Comparison of ENCODE assay signal across 12 mouse cellular contexts in the genomic region with DNA sequence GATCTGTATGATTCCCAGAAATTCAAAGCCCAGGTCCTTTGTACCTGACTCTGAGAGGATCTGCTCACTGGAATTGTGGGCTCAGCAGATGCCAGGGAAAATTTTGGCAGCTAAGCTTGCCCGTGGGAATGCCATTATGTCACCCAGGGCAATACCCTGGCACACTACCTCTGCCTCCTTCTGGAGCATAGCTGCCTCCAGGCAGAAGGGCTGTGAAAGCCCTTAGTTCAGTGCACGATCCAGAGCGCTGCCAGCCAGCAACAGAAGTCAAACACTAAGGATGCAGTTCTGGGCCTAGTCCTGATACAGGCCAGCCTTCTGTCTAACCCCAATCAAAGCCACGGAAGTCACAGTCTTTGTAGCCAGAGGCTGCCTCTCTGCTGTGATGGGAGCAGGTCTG. TPM values are rescaled to one million over a fixed set of nuclear protein-coding genes. Genes with fewer than 3 reads are reported as not detected.
A peak's percentile ranks its signal among the peaks of the same experiment; 100 is the strongest.
DNase-seq lines count a peak whose midpoint lies in the region; ATAC-seq and TF ChIP-seq lines count a peak whose summit lies in the region.
"Had no signal": no experiment of that assay in that cellular context is flagged by ENCODE, and none has a peak within 500 bp of the region (broad histone marks: within the 10 kb centered on the region; RNA-seq: fewer than 3 reads in every experiment).

No protein-coding gene starts in this region.

- H3K27me3 ChIP-seq in forebrain, postnatal 0 days (ENCODE audit: insufficient read depth, low read length) = no peaks in the 10 kb centered on the region
- no peaks in the 10 kb centered on the region for H3K27me3 ChIP-seq in heart, embryonic 11.5 days (ENCODE audit: control insufficient read depth, insufficient read depth, low read length)

- peak; percentile 9 to 39 for DNase-seq in layer of hippocampus, adult 18-20 months (ENCODE audit: low spot score in 2 of 2)
- DNase-seq in layer of hippocampus, adult 9-10 months (ENCODE audit: low spot score) = no peak
- DNase-seq in brain, adult 2 months (ENCODE audit: low read depth, low spot score) = peak; percentile 93
- peak; percentile 87 for DNase-seq in cerebellum, adult 11-12 months
- peak; percentile 43 for DNase-seq in forebrain, postnatal 0 days
- DNase-seq in left cerebral cortex, postnatal 36 days (ENCODE audit: low spot score in 2 of 2) = no peak
- no peak for DNase-seq in kidney, postnatal 10 days

- intact Hi-C loops in left cerebral cortex, postnatal 36 days (cut with DNase I) = no loop called here

- H3K4me1 ChIP-seq in forebrain, postnatal 0 days (ENCODE audit: insufficient read depth) = 0 out of 2 replicates have a peak, but pooled peaks cover 8% of the 10 kb centered on the region
- H3K4me1 ChIP-seq in heart, embryonic 11.5 days (ENCODE audit: control insufficient read depth, insufficient read depth, low read length) = no peaks in the 10 kb centered on the region

- H3K9ac ChIP-seq in forebrain, postnatal 0 days = no peak overlapping the region
- H3K9ac ChIP-seq in heart, embryonic 11.5 days (ENCODE audit: low read depth, low read length) = no peak overlapping the region

- peak; percentile 92 for ATAC-seq in forebrain, postnatal 0 days
- ATAC-seq in heart, embryonic 11.5 days (replicated peaks; ENCODE audit: insufficient number of reproducible peaks, low FRiP score, low TSS enrichment) = no peak

- TF ChIP-seq CTCF in forebrain, postnatal 0 days (IDR thresholded peaks at IDR 0.05; ENCODE audit: low read depth) = no peak

- no peaks in the 10 kb centered on the region for H3K36me3 ChIP-seq in forebrain, postnatal 0 days (ENCODE audit: insufficient read depth)
- no peaks in the 10 kb centered on the region for H3K36me3 ChIP-seq in heart, embryonic 11.5 days (ENCODE audit: control insufficient read depth, insufficient read depth, low read length)

- H3K4me2 ChIP-seq in forebrain, postnatal 0 days (ENCODE audit: low read depth) = no peak overlapping the region
- H3K4me2 ChIP-seq in heart, embryonic 11.5 days = no peak overlapping the region

- H3K4me3 ChIP-seq in forebrain, postnatal 0 days (ENCODE audit: low read depth, low read length) = no peak overlapping the region
- no peak overlapping the region for H3K4me3 ChIP-seq in heart, embryonic 11.5 days (ENCODE audit: low read depth, low read length)

- H3K9me3 ChIP-seq in forebrain, postnatal 0 days (ENCODE audit: low read length) = no peaks in the 10 kb centered on the region
- no peaks in the 10 kb centered on the region for H3K9me3 ChIP-seq in heart, embryonic 11.5 days (replicated peaks; ENCODE audit: control insufficient read depth, low read length)

- H3K27ac ChIP-seq in forebrain, postnatal 0 days (ENCODE audit: low read depth, low read length) = no peak overlapping the region
- no peak overlapping the region for H3K27ac ChIP-seq in heart, embryonic 11.5 days (ENCODE audit: low read depth, low read length)

- WGBS in forebrain, postnatal 0 days = 33% methylated on average over 4 of the region's 4 CpGs
- 72% methylated on average over 4 of the region's 4 CpGs for WGBS in heart, embryonic 11.5 days (ENCODE audit: insufficient replicate concordance)

RNA-seq across cellular contexts. Expression of gene Gucy2d, which starts 36.2 kb away (rescaled TPM):
- total RNA-seq in layer of hippocampus, adult 18-20 months (2021) = not detected
- total RNA-seq in forebrain, postnatal 0 days (2014; rRNA removed) = not detected in 2 replicates
- not detected in 2 replicates for polyA plus RNA-seq in forebrain, postnatal 0 days (2015; fragmentation: Nextera tagmentation; extraction: Ambion mirVana)
- 0.10 TPM in 1 of 2 replicates, not detected in the other for polyA plus RNA-seq in heart, embryonic 11.5 days (2014; fragmentation: Nextera tagmentation; extraction: Ambion mirVana)
- under 1 TPM in 1 of 2 experiments, not detected in 1; 0.11 TPM for total RNA-seq in left cerebral cortex, postnatal 36 days (2021)
- polyA plus RNA-seq: embryonic facial prominence, embryonic 11.5 days; heart, embryonic 14.5 days; intestine, embryonic 14.5 days; liver, embryonic 16.5 days had no signal

RNA-seq across cellular contexts. Expression of gene Tsku, which starts 42.9 kb away (rescaled TPM):
- 1 to 10 TPM; 1.1 to 1.6 TPM for total RNA-seq in layer of hippocampus, adult 18-20 months (2021)
- total RNA-seq in forebrain, postnatal 0 days (2014; rRNA removed) = 20.2 and 24.8 TPM in 2 replicates
- polyA plus RNA-seq in forebrain, postnatal 0 days (2015; fragmentation: Nextera tagmentation; extraction: Ambion mirVana) = 5.4 and 6.2 TPM in 2 replicates
- 6.4 and 6.8 TPM in 2 replicates for polyA plus RNA-seq in heart, embryonic 11.5 days (2014; fragmentation: Nextera tagmentation; extraction: Ambion mirVana)
- total RNA-seq in left cerebral cortex, postnatal 36 days (2021) = 1 to 10 TPM; 3.1 to 3.4 TPM

Comparison
In these comparisons a context has a peak if more than half of its experiments do, and no peak if none do; other contexts are left out.
1. DNase-seq: peak in layer of hippocampus, adult 18-20 months (2 of 2), brain, adult 2 months (single experiment), cerebellum, adult 11-12 months (single experiment) and forebrain, postnatal 0 days (single experiment); none in layer of hippocampus, adult 9-10 months (single experiment), left cerebral cortex, postnatal 36 days (0 of 2) and kidney, postnatal 10 days (single experiment).